Mouse (Mus musculus) layer of hippocampus, postnatal 36 days (tissue): ENCODE data around the gene Ppp1r1b. TPM values are rescaled to one million over a fixed set of nuclear protein-coding genes. Genes with fewer than 3 reads are reported as not detected.
A peak's percentile ranks its signal among the peaks of the same experiment; 100 is the strongest.

Experiments
- DNase-seq, 2 experiments: peaks; one replicate each; pipeline ENCODE4 v3.0.0; 2022
- total RNA-seq, 2 experiments: library from RNA; stranded (reverse); gene quantifications; 2 replicates each; pipeline ENCODE4 v1.2.3; 2021

The Ppp1r1b gene
- total RNA-seq, 2 experiments from 2014 or later: 48.8 to 50.8 TPM

GRCm38 (mm10) chr11:98397946-98398345 is 49.7 kb downstream of the Ppp1r1b start:
- DNase-seq: no peak

DNA sequence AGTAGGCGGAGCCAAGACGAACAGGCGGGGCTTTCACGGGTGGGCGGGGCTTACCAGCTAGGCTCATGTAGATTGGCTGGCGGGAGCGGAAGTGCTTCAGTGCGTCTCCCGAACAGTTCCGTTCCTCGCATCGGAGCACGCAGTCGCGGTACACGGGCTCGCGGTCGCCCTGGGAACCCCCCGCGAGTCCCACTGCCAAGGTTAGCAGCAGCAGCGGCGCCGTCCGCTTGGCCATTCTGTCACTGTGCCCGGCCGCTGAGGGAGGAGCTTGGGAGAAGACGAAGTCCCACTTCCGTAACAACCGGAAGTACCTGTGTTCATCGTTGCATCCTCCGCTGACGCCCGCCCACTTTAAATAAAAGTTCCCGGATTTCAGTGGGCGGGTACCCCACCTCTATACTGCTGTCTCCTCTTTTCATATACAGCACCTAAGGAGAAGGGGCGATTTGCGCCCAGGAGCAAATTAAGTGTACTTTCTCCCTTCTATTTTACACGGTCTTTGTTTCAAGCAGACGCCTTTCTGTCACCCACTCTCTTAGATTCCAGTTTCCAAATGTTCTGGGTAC is 52.0 kb downstream of the Ppp1r1b start, which contains the start of gene Pgap3:
Gene Pgap3, minus strand, starts transcription at position 330 of the 566 bp plus-strand sequence.
- DNase-seq: peak; percentile 87 to 92

DNA sequence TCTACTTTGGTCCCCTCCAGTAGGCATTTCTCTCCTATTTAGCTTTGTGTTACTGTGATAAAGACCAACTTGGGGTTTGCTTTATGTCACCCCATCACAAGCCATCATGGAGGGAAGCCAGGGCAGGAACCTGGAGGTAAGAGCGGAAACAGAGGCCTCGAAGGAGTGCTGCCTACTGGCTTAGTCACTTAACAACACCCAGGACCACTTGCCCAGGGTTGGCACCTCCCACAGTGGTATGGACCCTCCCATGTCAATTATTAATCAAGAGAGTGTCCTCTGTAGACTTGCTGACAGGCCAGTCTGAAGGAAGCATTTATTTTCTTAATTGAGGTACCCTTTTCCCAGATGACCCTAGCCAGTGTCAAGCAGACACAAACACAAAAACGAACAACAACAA is 52.6 kb downstream of the Ppp1r1b start:
- DNase-seq: no peak

GRCm38 (mm10) chr11:98406621-98407020 is 58.4 kb downstream of the Ppp1r1b start:
- no peak for DNase-seq

Other genes starting within 250 kb of the Ppp1r1b start
- 10 to 100 TPM; 36.5 TPM for gene Fbxl20, start 198.0 kb upstream of the Ppp1r1b start, total RNA-seq
- 10 to 100 TPM; 53.8 to 55.9 TPM for gene Med1, start 155.1 kb upstream of the Ppp1r1b start, total RNA-seq
- 10 to 100 TPM; 40.9 to 41.1 TPM for gene Cdk12, start 145.3 kb upstream of the Ppp1r1b start, total RNA-seq
- 100 to 1,000 TPM; 156 to 162 TPM for gene Neurod2, start 18.8 kb upstream of the Ppp1r1b start, total RNA-seq
- gene Stard3, start 10.0 kb downstream of the Ppp1r1b start, total RNA-seq: 10 to 100 TPM; 31.3 to 34.5 TPM
- gene Tcap, start 35.4 kb downstream of the Ppp1r1b start, total RNA-seq: 1 to 10 TPM in 1 of 2 experiments, under 1 TPM in 1; 0.83 to 1.4 TPM
- not detected for gene Pnmt, start 38.0 kb downstream of the Ppp1r1b start, total RNA-seq
- 1 to 10 TPM; 8.3 to 8.4 TPM for gene Pgap3, start 52.1 kb downstream of the Ppp1r1b start, total RNA-seq
- 1 to 10 TPM; 1.6 to 2.1 TPM for gene Erbb2, start 64.1 kb downstream of the Ppp1r1b start, total RNA-seq
- 10 to 100 TPM; 97.9 to 99.2 TPM for gene Mien1, start 90.6 kb downstream of the Ppp1r1b start, total RNA-seq
- gene Grb7, start 98.0 kb downstream of the Ppp1r1b start, total RNA-seq: 1 to 10 TPM; 1.4 to 2.1 TPM
- gene Ikzf3, start 197.6 kb downstream of the Ppp1r1b start, total RNA-seq: not detected
- gene Zpbp2, start 202.7 kb downstream of the Ppp1r1b start, total RNA-seq: not detected
- gene Ormdl3, start 239.0 kb downstream of the Ppp1r1b start, total RNA-seq: 10 to 100 TPM; 55.7 to 61.4 TPM
- gene Lrrc3c, start 249.9 kb downstream of the Ppp1r1b start, total RNA-seq: not detected